Mouse (Mus musculus): ENCODE results near the gene Slc25a21. TPM values are rescaled to one million over a fixed set of nuclear protein-coding genes. Genes with fewer than 3 reads are reported as not detected.

Gene Slc25a21
- polyA plus RNA-seq (2014; fragmentation: Nextera tagmentation; extraction: Ambion mirVana): 0.13 and 0.14 TPM in 2 replicates

GRCm38 (mm10) chr12:57197363-57198026, at the start of gene Slc25a21:
Gene Slc25a21, minus strand, starts transcription at chr12:57197472.
- WGBS: 60% methylated on average over 10 of the region's 10 CpGs
- Histone ChIP-seq H3K4me1 (ENCODE audit: insufficient read depth) (no peaks in the 10 kb centered on the region), H3K36me3 (ENCODE audit: insufficient read depth) (no peaks in the 10 kb centered on the region), H3K27ac (ENCODE audit: low read depth) (peak within 1 kb of the TSS; percentile 42; the same call in 1 of the 2 replicates), H3K9ac (peak within 1 kb of the TSS; percentile 60), H3K27me3 (ENCODE audit: insufficient read depth, low read length) (peaks cover 13% of the 10 kb centered on the region), H3K4me2 (peak within 1 kb of the TSS; percentile 89), H3K9me3 (ENCODE audit: low read depth, low read length) (no peaks in the 10 kb centered on the region), H3K4me3 (ENCODE audit: low read depth, low read length) (peak within 1 kb of the TSS; percentile 53)
- ATAC-seq (ENCODE audit: insufficient read depth) (no peak), DNase-seq (no peak)
- no peak for TF ChIP-seq CTCF (IDR thresholded peaks at IDR 0.05; ENCODE audit: low read depth)

GRCm38 (mm10) chr12:57243671-57244495, 46.6 kb upstream of the Slc25a21 start:
- TF ChIP-seq CTCF (IDR thresholded peaks at IDR 0.05; ENCODE audit: low read depth): no peak
- Histone ChIP-seq H3K4me2 (no peak overlapping the region), H3K4me3 (ENCODE audit: low read depth, low read length) (no peak overlapping the region), H3K27ac (ENCODE audit: low read depth) (no peak overlapping the region), H3K9ac (no peak overlapping the region), H3K36me3 (ENCODE audit: insufficient read depth) (peaks cover 27% of the 10 kb centered on the region), H3K27me3 (ENCODE audit: insufficient read depth, low read length) (no peaks in the 10 kb centered on the region), H3K4me1 (ENCODE audit: insufficient read depth) (no peaks in the 10 kb centered on the region), H3K9me3 (ENCODE audit: low read depth, low read length) (no peaks in the 10 kb centered on the region)
- DNase-seq (no peak), ATAC-seq (ENCODE audit: insufficient read depth) (no peak)
- 85% methylated on average over 5 of the region's 5 CpGs for WGBS

GRCm38 (mm10) chr12:57233386-57233785, 36.1 kb upstream of the Slc25a21 start:
- no peak for TF ChIP-seq CTCF (IDR thresholded peaks at IDR 0.05; ENCODE audit: low read depth)
- no peak overlapping the region for H3K4me2 ChIP-seq
- WGBS: 83% methylated on average over 5 of the region's 5 CpGs
- no peak overlapping the region for H3K27ac ChIP-seq (ENCODE audit: low read depth)
- no peaks in the 10 kb centered on the region for H3K9me3 ChIP-seq (ENCODE audit: low read depth, low read length)
- peaks cover 7% of the 10 kb centered on the region; the same call in 1 of the 2 replicates for H3K36me3 ChIP-seq (ENCODE audit: insufficient read depth)
- no peak for ATAC-seq (ENCODE audit: insufficient read depth)
- peaks cover 6% of the 10 kb centered on the region; the same call in 1 of the 2 replicates for H3K4me1 ChIP-seq (ENCODE audit: insufficient read depth)
- H3K4me3 ChIP-seq (ENCODE audit: low read depth, low read length): no peak overlapping the region
- no peaks in the 10 kb centered on the region for H3K27me3 ChIP-seq (ENCODE audit: insufficient read depth, low read length)
- no peak overlapping the region for H3K9ac ChIP-seq
- no peak for DNase-seq

GRCm38 (mm10) chr12:57231085-57231875, 34.0 kb upstream of the Slc25a21 start:
- ATAC-seq (ENCODE audit: insufficient read depth) (no peak), DNase-seq (peak; percentile 50)
- peaks cover 6% of the 10 kb centered on the region; the same call in 1 of the 2 replicates for H3K4me1 ChIP-seq (ENCODE audit: insufficient read depth)
- peak overlapping the region; percentile 67 for H3K4me2 ChIP-seq
- peak overlapping the region; percentile 71 for H3K4me3 ChIP-seq (ENCODE audit: low read depth, low read length)
- 0 out of 2 replicates have a peak, but pooled peaks cover 3% of the 10 kb centered on the region for H3K36me3 ChIP-seq (ENCODE audit: insufficient read depth)
- H3K9me3 ChIP-seq (ENCODE audit: low read depth, low read length): no peaks in the 10 kb centered on the region
- peak overlapping the region; percentile 76 for H3K9ac ChIP-seq
- no peaks in the 10 kb centered on the region for H3K27me3 ChIP-seq (ENCODE audit: insufficient read depth, low read length)
- TF ChIP-seq CTCF (IDR thresholded peaks at IDR 0.05; ENCODE audit: low read depth): peak; percentile 19; the same call in 1 of the 2 replicates
- no peak overlapping the region; the same call in 1 of the 2 replicates for H3K27ac ChIP-seq (ENCODE audit: low read depth)
- 63% methylated on average over 14 of the region's 14 CpGs for WGBS

GRCm38 (mm10) chr12:57230192-57230706, 33.0 kb upstream of the Slc25a21 start, which contains the start of the genes Prps1l3 and Mipol1:
Gene Prps1l3, plus strand, starts transcription at chr12:57230412.
Gene Mipol1, plus strand, starts transcription at chr12:57230427.
- peak; percentile 97 for ATAC-seq (ENCODE audit: insufficient read depth)
- Histone ChIP-seq H3K4me1 (ENCODE audit: insufficient read depth) (peaks cover 6% of the 10 kb centered on the region; the same call in 1 of the 2 replicates), H3K27ac (ENCODE audit: low read depth) (peak within 1 kb of the TSS; percentile 90), H3K9ac (peak within 1 kb of the TSS; percentile 76), H3K9me3 (ENCODE audit: low read depth, low read length) (no peaks in the 10 kb centered on the region), H3K27me3 (ENCODE audit: insufficient read depth, low read length) (no peaks in the 10 kb centered on the region), H3K36me3 (ENCODE audit: insufficient read depth) (0 out of 2 replicates have a peak, but pooled peaks cover 2% of the 10 kb centered on the region), H3K4me2 (peak within 1 kb of the TSS; percentile 67), H3K4me3 (ENCODE audit: low read depth, low read length) (peak within 1 kb of the TSS; percentile 71)
- WGBS: under 1% methylated on average over 56 of the region's 58 CpGs
- TF ChIP-seq CTCF (IDR thresholded peaks at IDR 0.05; ENCODE audit: low read depth): no peak
- peak; percentile 95 for DNase-seq

- no peaks in the 10 kb centered on the region for H3K36me3 ChIP-seq (ENCODE audit: insufficient read depth)
- H3K4me3 ChIP-seq (ENCODE audit: low read depth, low read length): peak overlapping the region; percentile 71
- ATAC-seq (ENCODE audit: insufficient read depth) (peak; percentile 9; the same call in 1 of the 2 replicates), DNase-seq (no peak)
- no peaks in the 10 kb centered on the region for H3K27me3 ChIP-seq (ENCODE audit: insufficient read depth, low read length)
- no peaks in the 10 kb centered on the region for H3K9me3 ChIP-seq (ENCODE audit: low read depth, low read length)
- WGBS: 24% methylated on average over 4 of the region's 4 CpGs
- no peak for TF ChIP-seq CTCF (IDR thresholded peaks at IDR 0.05; ENCODE audit: low read depth)
- H3K9ac ChIP-seq: peak overlapping the region; percentile 52; the same call in 1 of the 2 replicates
- peak overlapping the region; percentile 67 for H3K4me2 ChIP-seq
- H3K27ac ChIP-seq (ENCODE audit: low read depth): peak overlapping the region; percentile 81
- peaks cover 6% of the 10 kb centered on the region; the same call in 1 of the 2 replicates for H3K4me1 ChIP-seq (ENCODE audit: insufficient read depth)
Observed at GRCm38 (mm10) chr12:57229703-57230102, 32.4 kb upstream of the Slc25a21 start.
